Mouse (Mus musculus): ENCODE data around the gene 1700016D06Rik. TPM values are rescaled to one million over a fixed set of nuclear protein-coding genes. Genes with fewer than 3 reads are reported as not detected.

Gene 1700016D06Rik
- total RNA-seq, 2 experiments from 2014 or later, result not detected

DNA sequence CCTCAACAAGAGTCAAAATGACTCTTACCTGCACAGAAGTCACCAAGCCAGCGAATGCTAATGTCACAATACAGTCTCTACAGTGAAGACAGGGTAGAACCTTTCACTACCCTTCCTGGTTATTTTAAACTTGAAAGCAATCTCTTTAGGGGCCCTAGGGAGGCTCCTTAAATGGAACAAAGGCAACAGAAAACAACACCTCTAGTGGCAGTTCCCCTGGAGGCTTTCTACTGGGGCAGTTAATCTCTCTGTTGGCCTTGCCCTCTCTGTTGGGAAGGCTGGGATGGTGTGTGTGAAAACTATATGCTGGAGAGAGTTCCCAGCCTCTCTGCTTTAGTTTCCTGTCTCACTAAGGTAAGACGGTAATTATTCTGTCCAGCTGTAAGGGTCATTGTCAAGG, 60.3 kb downstream of the 1700016D06Rik start:
- no peak for DNase-seq

DNA sequence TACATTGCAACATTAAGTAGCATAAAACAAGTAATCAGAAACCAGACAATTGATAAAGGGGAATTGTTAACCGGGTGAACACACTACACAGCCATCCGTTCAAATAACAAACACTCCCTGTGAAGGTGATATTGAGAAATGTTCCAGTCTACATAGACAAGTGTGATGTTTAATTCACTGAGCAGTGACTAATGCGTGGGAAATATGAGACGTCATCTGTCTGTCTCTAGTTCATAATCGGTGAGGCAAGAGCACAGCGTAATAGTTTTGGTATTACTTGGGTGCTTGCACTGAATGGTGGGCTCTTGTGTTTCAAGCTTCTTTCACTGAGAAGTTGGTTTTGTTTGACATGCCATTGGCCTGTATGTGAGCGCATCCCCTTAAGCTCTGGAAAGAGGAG, 63.3 kb downstream of the 1700016D06Rik start:
- intact Hi-C loops (cut with DNase I; ENCODE audit: low total_unique reads), result no loop called here
- no peak for DNase-seq

More for the DNA sequence above, 60.3 kb downstream of the 1700016D06Rik start:
- intact Hi-C loops (cut with DNase I; ENCODE audit: low total_unique reads), result no loop called here

DNA sequence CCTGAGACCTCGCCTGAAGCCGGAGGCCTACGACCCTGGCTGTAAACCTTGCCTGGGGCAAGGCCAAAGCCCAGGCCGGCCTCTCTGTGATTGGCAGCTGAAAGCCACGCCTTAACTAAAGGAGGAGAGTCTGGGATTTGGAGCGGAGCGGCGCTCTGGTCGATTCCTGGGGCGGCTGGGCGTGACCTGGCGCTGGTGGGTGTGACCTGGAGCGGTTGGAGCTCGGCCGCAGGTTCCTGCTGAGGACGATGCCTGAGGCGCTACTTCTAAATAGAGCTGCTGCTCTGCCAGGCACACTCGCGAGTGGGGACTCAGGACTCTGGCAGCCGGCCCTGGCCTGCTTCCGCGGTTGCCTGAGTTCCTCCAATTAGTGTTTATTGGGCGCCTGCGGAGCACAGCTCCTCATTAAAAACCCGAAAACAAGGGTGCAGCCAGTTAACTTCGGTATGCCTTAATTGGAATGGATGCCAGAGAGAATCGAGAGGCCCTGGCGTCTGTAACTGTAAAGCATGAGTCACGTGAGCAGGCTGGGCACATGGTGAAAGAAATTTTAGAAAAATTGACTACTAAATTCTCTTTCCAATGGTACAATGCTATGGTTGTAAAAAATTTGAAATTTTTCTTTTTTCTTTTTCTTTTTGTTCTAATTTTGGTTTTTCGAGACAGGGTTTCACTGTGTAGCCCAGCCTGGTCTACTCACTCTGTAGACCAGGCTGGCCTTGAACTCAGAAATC, 64.4 kb downstream of the 1700016D06Rik start:
- DNase-seq, result peak; percentile 89
- intact Hi-C loops (cut with DNase I; ENCODE audit: low total_unique reads), result no loop called here

DNA sequence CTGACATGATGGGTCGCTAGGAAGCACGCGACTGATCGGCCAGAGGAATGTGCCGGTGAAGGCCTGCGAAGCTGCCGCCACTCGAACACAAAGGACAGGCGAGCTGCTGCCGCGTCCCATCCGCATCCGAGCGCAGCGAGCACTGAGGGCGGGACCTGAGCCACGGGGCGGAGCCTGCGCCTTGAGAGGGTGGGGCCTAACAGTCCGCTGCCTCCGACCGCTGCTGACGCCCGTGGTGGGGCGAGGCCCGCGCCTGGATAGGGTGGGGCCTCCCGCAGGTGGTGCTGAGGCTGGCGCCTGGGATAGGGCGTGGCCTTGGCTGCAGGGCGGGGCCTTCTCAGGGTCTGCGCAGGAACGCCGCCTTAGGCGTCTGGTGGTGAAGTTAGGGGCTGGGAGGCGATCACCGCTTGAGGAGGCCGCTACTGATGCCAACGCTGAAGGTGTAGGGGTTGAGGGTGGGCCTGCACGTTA, 65.2 kb downstream of the 1700016D06Rik start, which contains the start of gene Ankrd10:
Gene Ankrd10 (minus strand): TSS at position 147 of the 471 bp plus-strand sequence.
- DNase-seq, result peak; percentile 97
- intact Hi-C loops (cut with DNase I; ENCODE audit: low total_unique reads), result no loop called here

DNA sequence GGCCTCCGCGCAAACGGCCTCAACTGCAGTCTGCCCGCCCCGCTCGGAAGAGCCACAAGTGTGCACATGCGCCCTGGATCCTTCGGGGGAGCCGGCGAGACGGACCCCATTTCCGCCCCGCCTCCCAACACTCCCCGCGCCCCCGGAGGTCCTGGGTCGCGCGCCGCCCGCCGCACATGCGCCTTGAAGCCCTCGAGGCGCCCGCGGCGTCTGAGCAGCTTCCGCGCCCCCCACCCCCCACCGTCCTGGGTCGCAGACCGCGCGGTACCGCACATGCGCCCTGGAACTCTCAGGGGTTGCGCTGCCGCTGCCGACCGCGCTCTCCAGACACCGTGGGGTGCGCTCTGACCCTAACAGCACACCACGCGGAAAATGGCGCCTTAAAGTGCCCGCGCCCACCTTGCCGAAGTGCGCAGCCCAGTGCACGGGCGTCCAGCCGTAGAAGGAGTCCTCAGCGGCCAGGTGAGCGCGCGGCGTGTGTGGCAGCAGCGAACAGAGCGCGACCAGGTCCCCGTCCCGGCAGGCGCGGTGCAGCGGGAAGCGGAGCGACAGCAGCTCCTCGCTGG, 65.8 kb downstream of the 1700016D06Rik start:
- intact Hi-C loops (cut with DNase I; ENCODE audit: low total_unique reads), result no loop called here
- DNase-seq, result peak; percentile 91

DNA sequence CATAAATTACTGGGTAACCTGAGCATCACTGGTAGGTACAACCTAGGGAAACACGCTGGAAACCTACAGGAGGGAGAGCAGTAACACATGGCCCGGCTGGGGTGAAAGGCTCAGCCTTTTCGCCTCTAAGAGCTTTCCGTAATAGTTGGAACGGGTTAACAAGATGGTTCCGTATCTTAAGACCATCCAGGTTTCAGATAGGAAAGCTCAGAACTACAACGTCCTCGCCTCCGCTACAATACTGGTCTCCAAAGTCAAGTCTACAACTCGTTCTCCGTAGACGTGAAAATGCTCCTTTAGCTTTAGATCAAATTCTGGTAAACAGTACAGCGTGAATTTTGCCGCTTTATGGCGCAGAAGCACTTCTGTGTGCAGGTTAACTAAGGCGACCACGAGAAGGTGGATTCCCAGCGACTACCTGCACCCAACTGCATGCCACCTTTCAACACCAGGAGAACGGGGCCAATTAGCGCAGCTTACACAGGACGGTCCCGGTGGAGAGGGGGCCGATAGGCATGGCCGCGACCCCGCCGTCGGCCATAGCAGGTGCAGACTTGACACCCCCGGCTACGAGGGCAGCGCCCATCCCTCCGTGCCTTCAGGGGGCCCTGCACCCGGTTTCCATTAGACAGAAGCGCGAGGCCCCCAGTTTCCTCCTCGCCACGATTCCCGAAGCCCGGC, 66.4 kb downstream of the 1700016D06Rik start:
- no peak for DNase-seq
- intact Hi-C loops (cut with DNase I; ENCODE audit: low total_unique reads), result loop anchor here (5.0 kb wide), 1 partner anchor 68 kb away; the partner anchor contains the start of gene 1700016D06Rik

DNA sequence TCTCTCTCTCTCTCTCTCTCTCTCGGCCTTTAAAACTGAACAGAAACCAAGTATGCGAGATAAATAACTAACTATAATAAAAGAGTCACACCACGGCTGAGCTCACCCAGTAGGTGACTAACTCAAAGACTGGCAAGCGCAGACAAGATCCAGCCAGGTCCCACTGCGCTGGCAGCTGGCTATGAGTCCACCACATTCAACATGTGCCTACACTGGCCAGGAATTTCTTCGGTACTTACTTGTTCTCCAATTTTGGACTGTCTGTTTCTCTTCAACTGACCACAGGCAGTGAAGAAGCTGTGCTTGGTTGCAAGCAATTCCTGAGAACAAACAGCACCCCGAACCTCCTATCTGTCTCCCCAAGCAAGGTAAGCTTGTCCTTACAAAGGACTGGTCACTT, 67.4 kb downstream of the 1700016D06Rik start:
- intact Hi-C loops (cut with DNase I; ENCODE audit: low total_unique reads), result loop anchor here (5.0 kb wide), 1 partner anchor 69 kb away; the partner anchor contains the start of gene 1700016D06Rik
- DNase-seq, result no peak

DNA sequence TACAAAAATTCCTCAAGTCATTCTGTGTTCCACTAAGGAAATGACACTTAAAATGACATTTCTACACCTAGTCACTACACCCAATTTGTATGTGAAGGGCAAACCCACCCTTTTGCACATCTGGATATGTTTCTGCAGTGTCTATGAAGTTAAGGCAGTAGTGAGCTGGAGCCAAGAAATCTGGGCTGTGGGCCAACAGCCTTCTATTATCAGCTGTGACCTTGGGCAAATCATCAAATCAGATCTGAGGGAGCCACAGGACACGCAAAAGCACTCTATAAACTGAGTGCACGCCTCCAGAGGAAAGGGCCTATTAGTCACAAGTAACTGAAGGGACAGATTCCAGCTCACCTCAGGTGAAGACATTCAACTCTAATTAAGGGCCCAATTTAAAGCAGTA, 68.5 kb downstream of the 1700016D06Rik start:
- intact Hi-C loops (cut with DNase I; ENCODE audit: low total_unique reads), result loop anchor here (5.0 kb wide), 1 partner anchor 70 kb away; the partner anchor contains the start of gene 1700016D06Rik

DNA sequence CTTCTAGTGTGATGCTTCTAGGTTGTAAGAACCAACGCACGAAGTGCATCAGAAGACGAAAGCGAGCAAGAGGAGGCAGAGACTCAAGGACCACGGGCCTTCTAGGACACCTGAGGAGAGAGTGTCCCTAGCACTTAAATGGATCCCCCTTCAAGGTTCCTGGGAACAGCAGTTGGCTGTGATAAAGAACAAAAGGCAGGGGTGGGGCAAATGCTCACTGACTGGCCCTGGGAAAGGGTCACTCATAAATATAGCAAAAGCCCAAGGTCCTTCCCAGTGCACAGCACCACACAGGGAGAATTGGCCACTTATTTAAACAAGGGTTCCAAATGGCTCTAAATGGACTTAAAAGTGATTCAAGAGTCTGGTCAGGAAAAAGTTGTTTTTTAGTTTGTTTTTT, 71.7 kb downstream of the 1700016D06Rik start:
- no peak for DNase-seq
- intact Hi-C loops (cut with DNase I; ENCODE audit: low total_unique reads), result no loop called here

More for the DNA sequence above, 68.5 kb downstream of the 1700016D06Rik start:
- peak; percentile 54 for DNase-seq

DNA sequence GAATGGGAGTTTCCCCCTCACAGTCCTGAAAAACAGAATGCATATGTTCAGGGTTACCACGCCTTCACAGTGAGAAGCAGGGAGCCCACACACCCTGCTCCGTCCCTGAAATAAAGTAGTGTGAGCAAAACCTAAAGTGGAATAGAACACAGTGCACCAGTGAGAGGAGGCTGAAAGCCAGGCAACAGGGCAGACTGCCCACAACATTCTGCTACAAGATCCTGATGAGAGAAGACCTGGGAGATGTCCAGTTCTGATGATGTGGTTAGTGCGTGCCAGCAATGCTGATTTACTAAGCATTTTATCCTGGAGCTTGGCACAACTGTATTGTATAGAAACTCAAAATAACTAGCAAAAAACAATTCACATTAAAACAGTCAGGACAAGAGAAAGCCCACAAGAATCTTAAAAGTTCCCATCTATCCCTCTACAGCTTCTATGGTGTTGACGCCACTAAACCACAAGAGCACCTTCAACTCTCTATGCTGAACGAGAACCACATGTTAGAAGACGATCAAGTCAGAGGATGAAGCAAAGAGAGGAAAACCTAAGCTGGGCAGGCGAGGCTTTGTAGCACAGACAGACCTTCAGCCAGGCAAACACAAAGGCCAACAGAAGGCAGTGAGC, 72.2 kb downstream of the 1700016D06Rik start:
- intact Hi-C loops (cut with DNase I; ENCODE audit: low total_unique reads), result no loop called here
- peak; percentile 70 for DNase-seq

DNA sequence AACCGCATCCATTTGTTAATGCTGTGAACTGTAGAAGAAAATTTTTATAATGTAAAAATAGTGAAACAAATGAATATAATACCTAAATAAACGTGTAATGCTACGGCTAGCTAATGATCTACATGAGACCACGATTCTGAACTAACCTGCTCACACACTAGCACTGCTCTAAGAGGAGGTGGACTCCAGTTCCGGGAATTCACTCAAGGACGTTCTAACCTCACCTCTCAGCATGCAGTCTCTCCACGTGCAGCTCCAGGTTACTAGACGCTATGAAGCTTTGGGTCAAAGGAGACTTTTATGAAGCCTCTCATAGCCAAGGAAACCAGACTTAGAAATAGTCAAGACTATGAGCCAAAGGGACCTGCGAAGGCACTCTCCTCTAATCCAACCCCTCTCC, 73.1 kb downstream of the 1700016D06Rik start:
- intact Hi-C loops (cut with DNase I; ENCODE audit: low total_unique reads), result no loop called here
- no peak for DNase-seq

DNA sequence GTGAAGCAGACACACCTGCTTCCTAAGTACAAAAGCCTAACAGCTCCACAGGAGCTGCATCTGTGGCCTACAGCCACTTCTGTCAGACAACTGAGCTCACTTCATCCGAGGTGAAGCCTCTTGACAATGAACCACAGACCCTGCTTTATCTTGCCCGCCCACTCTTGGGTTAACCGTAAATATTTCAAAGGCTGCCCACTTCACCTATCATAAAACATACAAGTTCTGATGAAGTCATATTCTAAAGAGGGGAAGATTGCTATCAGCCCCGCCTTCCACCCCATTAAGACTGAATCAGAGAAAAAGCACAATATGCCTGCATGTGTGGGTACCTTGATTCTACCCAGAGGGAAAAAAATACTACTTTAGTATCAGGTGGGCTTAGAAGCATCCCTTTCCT, 75.8 kb downstream of the 1700016D06Rik start:
- intact Hi-C loops (cut with DNase I; ENCODE audit: low total_unique reads), result no loop called here
- DNase-seq, result no peak

DNA sequence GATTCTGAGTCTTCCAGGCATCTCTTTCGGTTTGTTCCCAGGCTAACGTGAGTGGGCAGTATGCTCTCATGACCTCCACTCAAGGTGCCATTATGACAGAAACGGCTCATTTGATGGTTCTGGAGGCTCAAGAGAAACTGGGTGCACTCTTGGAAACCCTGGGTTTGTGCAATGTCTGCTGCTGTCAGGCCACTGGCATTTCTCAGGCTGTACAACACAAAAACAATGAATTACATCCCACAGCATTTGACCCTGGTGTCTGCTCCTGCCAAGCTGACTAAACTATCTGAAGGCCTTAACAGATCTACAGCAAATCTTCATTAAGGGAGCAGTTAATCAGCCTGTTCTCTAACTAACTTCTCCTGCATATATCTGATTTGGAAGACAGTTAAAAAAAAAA, 81.8 kb downstream of the 1700016D06Rik start:
- no peak for DNase-seq
- intact Hi-C loops (cut with DNase I; ENCODE audit: low total_unique reads), result no loop called here

DNA sequence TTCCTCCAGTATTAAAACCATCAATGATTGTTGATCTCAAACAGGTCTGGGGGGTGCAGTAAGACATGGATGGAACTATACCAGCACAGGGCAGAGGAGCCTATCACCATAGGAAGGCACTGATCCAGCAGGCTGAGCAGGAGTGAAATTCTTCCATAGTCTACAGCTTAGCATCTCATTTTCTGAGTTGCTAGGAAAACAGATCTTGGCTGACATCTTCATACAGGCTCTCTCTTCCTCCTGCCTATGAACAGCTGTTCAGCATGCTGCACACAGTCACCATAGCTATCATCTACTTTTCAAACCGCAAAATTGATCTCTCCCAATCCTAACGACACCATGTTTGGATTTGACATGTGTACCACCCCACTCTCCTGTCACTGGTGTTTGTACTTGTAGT, 82.8 kb downstream of the 1700016D06Rik start:
- intact Hi-C loops (cut with DNase I; ENCODE audit: low total_unique reads), result no loop called here
- DNase-seq, result no peak

DNA sequence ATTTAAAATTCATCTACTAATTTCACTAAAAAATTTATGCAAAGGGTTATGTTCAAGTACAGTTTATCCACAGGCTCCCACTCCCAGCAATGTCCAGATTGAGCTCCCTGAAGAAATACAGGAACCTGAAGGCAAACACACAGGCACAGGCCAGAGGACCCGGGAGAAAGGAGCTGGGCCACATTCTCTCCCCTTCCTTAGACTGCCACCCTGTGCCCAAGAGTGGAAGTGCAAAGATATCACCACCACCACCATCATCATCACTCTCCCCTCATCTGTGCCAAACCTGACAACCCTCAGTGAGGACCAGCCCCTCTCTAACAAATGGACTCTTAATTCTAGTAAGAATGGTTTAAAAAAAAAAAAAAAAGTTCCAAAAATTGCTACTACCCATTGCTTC, 84.6 kb downstream of the 1700016D06Rik start:
- intact Hi-C loops (cut with DNase I; ENCODE audit: low total_unique reads), result no loop called here
- DNase-seq, result peak; percentile 37

DNA sequence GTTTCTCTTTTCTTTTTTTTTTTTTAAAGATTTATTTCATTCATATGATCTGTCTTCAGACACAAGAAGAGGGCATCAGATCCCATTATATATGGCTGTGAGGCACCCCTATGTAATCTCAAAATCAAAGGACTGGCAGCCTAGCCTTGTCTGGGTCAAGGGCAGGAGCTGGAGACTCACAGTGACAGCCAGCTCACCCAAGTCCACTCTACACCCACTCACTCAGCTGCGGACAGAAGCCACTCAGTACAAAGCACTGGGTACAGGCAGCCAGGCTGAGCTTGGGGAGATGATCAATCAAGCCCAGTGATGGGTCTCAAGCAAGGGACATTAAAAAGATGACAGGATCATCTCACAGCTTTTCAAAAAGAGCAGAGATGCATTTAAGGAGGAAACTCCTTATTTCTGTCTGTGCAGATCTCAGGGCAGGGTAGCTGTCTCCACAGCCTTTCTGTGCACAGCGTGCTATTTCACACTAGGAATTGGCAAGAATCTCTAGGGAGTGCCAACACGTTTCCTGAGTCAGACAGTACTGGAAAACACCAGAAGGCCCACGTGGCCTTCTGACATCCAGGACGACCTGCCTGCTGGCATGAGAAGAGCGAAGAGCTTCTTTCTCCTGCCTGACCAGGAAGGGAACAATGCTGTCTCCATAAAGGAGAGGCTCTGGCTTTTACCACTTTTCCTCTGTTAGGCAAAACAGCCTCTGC, 86.6 kb downstream of the 1700016D06Rik start:
- intact Hi-C loops (cut with DNase I; ENCODE audit: low total_unique reads), result no loop called here

DNA sequence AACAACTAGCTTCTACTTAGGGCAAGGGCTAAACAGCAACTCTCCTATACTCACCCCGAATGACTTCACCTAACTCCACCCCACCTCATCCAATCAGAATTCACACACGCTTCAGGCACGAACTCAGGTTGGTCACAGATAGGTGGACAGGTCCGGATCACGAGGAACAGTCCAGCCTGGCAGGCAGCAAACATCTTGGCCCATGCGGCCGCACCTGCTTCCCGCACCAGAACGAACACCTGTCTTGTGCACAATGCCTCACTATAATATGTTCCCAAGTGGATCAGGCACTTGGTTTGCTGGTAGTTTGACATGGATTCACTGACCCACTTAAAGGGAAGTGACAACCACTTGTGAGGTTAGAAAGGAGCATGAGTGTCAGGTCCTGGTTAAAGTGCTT, 92.0 kb downstream of the 1700016D06Rik start:
- DNase-seq, result no peak
- intact Hi-C loops (cut with DNase I; ENCODE audit: low total_unique reads), result no loop called here

More for the DNA sequence above, 86.6 kb downstream of the 1700016D06Rik start:
- no peak for DNase-seq
